In genomic region chr6:32443679-32444078, GRCm38 (mm10) we compare ENCODE assay signal across 26 mouse cellular contexts.
"Had no signal": no experiment of that assay in that cellular context is flagged by ENCODE, and none has a peak within 500 bp of the region (broad histone marks: within the 10 kb centered on the region; RNA-seq: fewer than 3 reads in every experiment).

No protein-coding gene starts in this region.

- H3K27me3 ChIP-seq: heart, embryonic 12.5 days; hindbrain, embryonic 12.5 days; intestine, embryonic 15.5 days; limb, embryonic 12.5 days; liver, embryonic 13.5 days; liver, embryonic 15.5 days had no signal

- H3K4me2 ChIP-seq: heart, embryonic 12.5 days; hindbrain, embryonic 12.5 days; hindbrain, embryonic 14.5 days; intestine, embryonic 15.5 days; limb, embryonic 12.5 days; liver, embryonic 11.5 days; liver, embryonic 13.5 days; liver, embryonic 15.5 days had no signal

- H3K36me3 ChIP-seq: heart, embryonic 10.5 days; heart, embryonic 12.5 days; hindbrain, embryonic 10.5 days; hindbrain, embryonic 12.5 days; intestine, embryonic 15.5 days; limb, embryonic 10.5 days; limb, embryonic 12.5 days; liver, embryonic 13.5 days; liver, embryonic 15.5 days had no signal

- H3K9me3 ChIP-seq: heart, embryonic 10.5 days; heart, embryonic 12.5 days; hindbrain, embryonic 10.5 days; hindbrain, embryonic 12.5 days; intestine, embryonic 15.5 days; limb, embryonic 10.5 days; limb, embryonic 12.5 days; liver, embryonic 13.5 days; liver, embryonic 15.5 days had no signal

- H3K4me3 ChIP-seq: gastrocnemius, adult 2 months; heart, embryonic 10.5 days; heart, embryonic 12.5 days; hindbrain, embryonic 10.5 days; hindbrain, embryonic 12.5 days; intestine, embryonic 15.5 days; limb, embryonic 10.5 days; limb, embryonic 12.5 days; liver, embryonic 13.5 days; liver, embryonic 15.5 days had no signal

- H3K4me1 ChIP-seq: intestine, embryonic 15.5 days; liver, embryonic 13.5 days; liver, embryonic 15.5 days had no signal

- H3K27ac ChIP-seq: gastrocnemius, adult 2 months; heart, embryonic 10.5 days; hindbrain, embryonic 10.5 days; hindbrain, embryonic 12.5 days; hindbrain, embryonic 14.5 days; intestine, embryonic 15.5 days; limb, embryonic 12.5 days; liver, embryonic 13.5 days; liver, embryonic 15.5 days had no signal

- ATAC-seq: inflammation-experienced regulatory T-cells, adult 6 months; intestine, embryonic 15.5 days; intestine, postnatal 0 days had no signal

- DNase-seq: gastrocnemius, adult 2 months; gastrocnemius, postnatal 10 days; gastrocnemius, postnatal 25 days; heart, adult 18-20 months; heart, postnatal 10 days; heart, postnatal 4 days; kidney, adult 18-20 months; kidney, adult 8-10 months; kidney, postnatal 10 days; kidney, postnatal 25 days; kidney, postnatal 4 days; layer of hippocampus, adult 9-11 months; liver; liver, embryonic 13.5 days had no signal

- H3K9ac ChIP-seq: heart, embryonic 12.5 days; hindbrain, embryonic 12.5 days; hindbrain, embryonic 14.5 days; intestine, embryonic 15.5 days; limb, embryonic 12.5 days; liver, embryonic 13.5 days; liver, embryonic 15.5 days had no signal
